Comparison of ENCODE assay signal across 23 mouse cellular contexts in the genomic region with DNA sequence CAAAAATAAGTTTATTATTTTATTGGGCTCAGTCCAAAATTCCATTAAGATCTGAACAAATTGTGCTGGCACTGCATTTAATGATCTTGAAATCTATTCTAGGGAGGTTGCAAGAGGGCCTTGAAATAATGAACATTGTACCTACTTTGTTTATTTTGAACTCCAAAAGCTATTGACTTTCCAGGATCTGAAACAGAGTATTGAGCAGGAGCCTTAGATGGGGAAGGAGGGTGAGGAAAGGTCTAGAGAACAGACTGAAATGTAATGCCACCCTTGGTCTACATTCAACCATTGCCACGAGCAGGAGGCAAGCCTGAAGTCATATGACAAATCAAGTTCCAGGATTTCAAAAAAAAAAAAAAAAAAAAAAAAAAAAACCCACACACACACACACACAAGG.
DNase-seq lines count a peak whose midpoint lies in the region; ATAC-seq and TF ChIP-seq lines count a peak whose summit lies in the region.
"Had no signal": no experiment of that assay in that cellular context is flagged by ENCODE, and none has a peak within 500 bp of the region (broad histone marks: within the 10 kb centered on the region; RNA-seq: fewer than 3 reads in every experiment).

No protein-coding gene starts in this region.

- no peaks in the 10 kb centered on the region for H3K36me3 ChIP-seq in liver, adult 2 months (ENCODE audit: control insufficient read depth, insufficient read depth, low read length)
- H3K36me3 ChIP-seq in liver, postnatal 0 days (replicated peaks; ENCODE audit: insufficient read depth, low read length), result no peaks in the 10 kb centered on the region
- H3K36me3 ChIP-seq: G1E had no signal

- H3K9ac ChIP-seq in liver, adult 2 months (ENCODE audit: low read depth, low read length), result no peak overlapping the region
- H3K9ac ChIP-seq in liver, postnatal 0 days (replicated peaks), result no peak overlapping the region

- peaks cover 13% of the 10 kb centered on the region for H3K4me1 ChIP-seq in liver, adult 2 months (ENCODE audit: control insufficient read depth, insufficient read depth, low read length)
- H3K4me1 ChIP-seq in liver, postnatal 0 days (ENCODE audit: insufficient read depth), result no peaks in the 10 kb centered on the region

- no peak for TF ChIP-seq POLR2A in liver, adult 2 months (IDR thresholded peaks at IDR 0.05; ENCODE audit: extremely low read depth, insufficient read depth, low read length)

- no peaks in the 10 kb centered on the region for H3K79me2 ChIP-seq in liver, adult 2 months (ENCODE audit: control insufficient read depth, insufficient read depth, low read length)

- no peak overlapping the region for H3K27ac ChIP-seq in liver, adult 2 months (replicated peaks; ENCODE audit: insufficient read depth, low read depth, low read length)
- no peak overlapping the region for H3K27ac ChIP-seq in liver, postnatal 0 days (ENCODE audit: low read depth)

- no peak overlapping the region for H3K4me3 ChIP-seq in liver, adult 2 months (ENCODE audit: insufficient read depth, low read depth, low read length)
- no peak overlapping the region for H3K4me3 ChIP-seq in liver, postnatal 0 days (ENCODE audit: low read depth, low read length)

- no peak for TF ChIP-seq CTCF in liver, adult 2 months (IDR thresholded peaks at IDR 0.05; ENCODE audit: low read depth, low read length)
- TF ChIP-seq CTCF in liver, postnatal 0 days (IDR thresholded peaks at IDR 0.05; ENCODE audit: low read depth), result no peak

- H3K9me3 ChIP-seq in liver, postnatal 0 days (ENCODE audit: low read length), result no peaks in the 10 kb centered on the region
- H3K9me3 ChIP-seq: G1E had no signal

- no peak for TF ChIP-seq EP300 in liver, postnatal 0 days (IDR thresholded peaks at IDR 0.05; ENCODE audit: low read depth)

- H3K27me3 ChIP-seq in liver, adult 2 months (ENCODE audit: control insufficient read depth, insufficient read depth, low read length), result no peaks in the 10 kb centered on the region
- H3K27me3 ChIP-seq in liver, postnatal 0 days (ENCODE audit: insufficient read depth, low read length), result no peaks in the 10 kb centered on the region
- H3K27me3 ChIP-seq: CH12.LX, Patski had no signal

- ATAC-seq in liver, postnatal 0 days, result no peak
- ATAC-seq: activated CD4-positive, CD25-positive, alpha-beta regulatory T cell, adult 4 months; CD4-positive, CD25-positive, alpha-beta regulatory T cell, adult 4 months; Patski had no signal

- peak; percentile 96 for DNase-seq in liver, adult 2 months (ENCODE audit: extremely low read depth, low read depth, low spot score)
- DNase-seq in liver, postnatal 0 days, result no peak
- peak; percentile 47 for DNase-seq in adipocyte (ENCODE audit: low spot score)
- peak; percentile 56 for DNase-seq in fat pad, adult 2 months (ENCODE audit: extremely low read depth, low read depth, low spot score)
- DNase-seq in gonadal fat pad, adult 2 months (ENCODE audit: low read depth), result peak; percentile 41
- no peak for DNase-seq in spleen, postnatal 10 days (ENCODE audit: low spot score in 2 of 2)
- DNase-seq in kidney, adult 11 months, result no peak
- DNase-seq in embryo, embryonic 10 days (ENCODE audit: low spot score), result no peak
- DNase-seq: adrenal gland, adult 2 months; adrenal gland, adult 8-10 months; adrenal gland, postnatal 10 days; adrenal gland, postnatal 14 days; adrenal gland, postnatal 25 days; adrenal gland, postnatal 36 days; B cell, adult 2 months; cerebellum, adult 11 months; cerebellum, adult 11-12 months; cerebellum, adult 18-20 months had no signal

- 15% methylated on average over 1 of the region's 1 CpGs for WGBS in liver, adult 2 months
- WGBS in liver, postnatal 0 days (ENCODE audit: insufficient replicate concordance), result 46% methylated on average over 1 of the region's 1 CpGs

- no peak overlapping the region for H3K4me2 ChIP-seq in liver, postnatal 0 days (ENCODE audit: low read depth, low read length)

Comparison
In these comparisons a context has a peak if more than half of its experiments do, and no peak if none do; other contexts are left out.
1. DNase-seq: peak in liver, adult 2 months (single experiment), adipocyte (single experiment), fat pad, adult 2 months (single experiment) and gonadal fat pad, adult 2 months (single experiment); none in liver, postnatal 0 days (single experiment), spleen, postnatal 10 days (0 of 2), kidney, adult 11 months (single experiment) and embryo, embryonic 10 days (single experiment).